Mouse (Mus musculus): Measurements from ENCODE around the gene Hrh3. TPM values are rescaled to one million over a fixed set of nuclear protein-coding genes. Genes with fewer than 3 reads are reported as not detected.
A peak's percentile ranks its signal among the peaks of the same experiment; 100 is the strongest.

Gene Hrh3
- polyA plus RNA-seq, 1 experiment from 2014 or later, result 0.15 TPM

DNA sequence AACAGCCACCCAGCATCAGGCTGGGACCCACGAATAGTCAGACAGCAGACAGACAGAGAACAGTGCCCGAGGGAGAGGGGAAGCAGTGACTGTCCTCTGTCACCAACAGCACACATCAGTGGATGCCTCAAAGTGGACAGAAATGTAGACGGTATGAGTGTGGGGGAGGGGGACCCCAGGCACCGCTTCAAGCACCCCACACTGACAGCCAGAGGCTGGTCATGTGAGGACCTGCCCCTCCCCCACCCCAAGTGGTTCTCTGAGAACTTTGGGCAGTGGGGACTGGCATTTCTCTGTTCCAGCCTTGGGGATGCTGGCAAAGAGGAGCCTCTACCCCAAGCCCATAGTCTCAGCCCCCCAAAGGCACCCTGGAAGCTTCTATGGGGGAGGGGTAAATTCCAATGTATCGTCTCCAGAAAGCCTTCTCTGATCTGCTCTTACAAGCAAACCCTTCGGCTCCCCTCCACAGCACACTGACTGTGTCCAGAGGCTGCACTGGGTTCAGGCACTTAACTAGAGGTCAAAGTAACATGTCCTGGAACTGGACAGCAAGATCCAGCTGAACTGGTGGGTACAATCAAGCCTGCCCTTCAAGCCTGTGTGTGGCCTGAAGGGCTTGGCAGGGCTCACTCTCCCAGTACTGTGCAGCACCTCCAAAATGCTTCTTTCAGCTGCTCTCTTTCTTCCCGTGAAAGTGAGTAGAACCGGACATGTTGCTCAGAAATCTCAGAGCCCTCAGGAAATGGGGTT lies 1.3 kb upstream of the Hrh3 start:
- Histone ChIP-seq H3K4me3 (replicated peaks) (no peak overlapping the region), H3K4me1 (replicated peaks) (peaks cover 17% of the 10 kb centered on the region), H3K9ac (replicated peaks) (no peak overlapping the region), H3K4me2 (no peak overlapping the region), H3K9me3 (no peaks in the 10 kb centered on the region), H3K27me3 (peaks cover 74% of the 10 kb centered on the region), H3K27ac (no peak overlapping the region), H3K36me3 (no peaks in the 10 kb centered on the region)
- no peak for ATAC-seq (ENCODE audit: insufficient number of reproducible peaks, insufficient read depth, low FRiP score, low TSS enrichment, low read depth)
- 41% methylated on average over 8 of the region's 8 CpGs for WGBS

DNA sequence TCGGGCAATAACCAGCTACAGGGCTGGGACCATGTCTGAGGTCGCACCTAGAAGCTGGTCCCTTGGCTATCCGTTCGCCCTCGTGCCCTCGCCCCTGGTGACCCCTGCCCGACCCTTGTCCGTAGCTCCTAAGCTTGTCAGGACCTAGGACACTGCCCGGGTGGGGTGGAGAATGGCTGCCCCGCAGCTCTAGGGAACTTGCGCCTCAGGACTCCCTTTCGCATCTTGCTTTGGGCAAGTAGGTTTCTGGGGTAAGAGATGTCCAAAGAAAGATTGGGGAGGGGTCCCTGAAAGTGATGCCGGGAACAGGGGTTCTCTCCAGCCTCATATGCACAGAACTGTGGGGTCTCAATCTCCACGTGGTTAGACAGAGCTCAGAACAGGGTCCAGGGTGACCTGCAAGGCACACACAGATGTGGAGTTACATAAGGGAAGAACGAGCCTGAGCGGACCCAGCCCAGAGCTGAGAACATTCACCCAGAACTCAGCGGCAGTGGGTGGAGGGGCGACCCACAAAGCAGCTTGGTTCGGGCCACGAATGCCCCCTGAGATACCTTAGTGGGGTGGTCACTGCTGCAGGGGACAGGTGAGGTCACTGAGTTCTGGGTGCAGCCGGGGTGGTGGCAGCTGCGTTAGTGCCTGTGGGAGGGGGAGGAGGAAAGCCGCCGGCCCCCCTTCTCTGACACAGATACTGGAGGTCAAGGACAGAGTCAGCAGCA lies 530 bp upstream of the Hrh3 start:
- H3K9ac ChIP-seq (replicated peaks), result no peak overlapping the region
- 14% methylated on average over 22 of the region's 24 CpGs for WGBS
- no peak for ATAC-seq (ENCODE audit: insufficient number of reproducible peaks, insufficient read depth, low FRiP score, low TSS enrichment, low read depth)

DNA sequence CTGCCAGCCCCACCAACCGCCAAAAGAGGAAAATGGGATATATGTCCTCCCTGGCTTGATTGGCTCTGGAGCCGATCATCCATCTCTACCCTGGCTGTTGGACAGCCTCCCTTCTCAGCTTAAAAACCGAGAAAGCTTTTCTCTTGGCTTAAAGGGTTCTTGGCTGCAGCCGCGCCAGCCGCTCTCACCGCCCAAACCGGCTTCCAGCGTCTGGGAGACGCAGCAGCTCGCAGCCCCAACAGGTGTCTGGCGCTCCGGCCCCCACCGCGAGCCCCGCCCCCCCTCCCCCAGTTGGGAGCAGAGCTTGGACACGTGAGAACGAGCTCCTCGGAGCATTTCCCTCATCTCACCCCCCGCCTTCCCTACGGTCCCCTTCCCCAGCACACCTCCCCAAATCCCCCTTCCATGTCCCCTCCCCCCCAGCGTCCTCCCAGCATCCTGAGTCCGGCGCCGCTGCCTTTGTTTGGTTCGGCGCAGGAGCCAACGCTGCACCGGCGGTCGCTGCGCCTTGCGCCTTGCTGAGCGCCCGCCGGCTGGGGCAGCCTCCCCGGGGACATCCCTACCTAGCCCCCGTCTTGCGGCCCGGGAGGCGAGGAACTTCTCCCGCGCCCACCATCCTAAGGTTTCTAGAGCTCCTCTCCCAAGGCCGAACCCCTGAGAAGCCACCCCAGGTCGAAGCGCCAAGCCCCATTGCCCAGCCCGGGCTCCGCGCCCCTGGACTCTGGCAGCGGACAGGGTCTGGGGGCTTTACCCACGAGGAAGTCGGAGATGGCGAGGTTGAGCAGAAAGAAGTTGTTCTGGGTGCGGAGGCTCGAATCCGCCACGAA lies 924 bp downstream of the Hrh3 start:
- 0 out of 2 replicates have a peak overlapping the region, but pooled peaks have one; percentile 31 for H3K9ac ChIP-seq (replicated peaks)

More for the DNA sequence above, 530 bp upstream of the Hrh3 start:
- peaks cover 78% of the 10 kb centered on the region for H3K27me3 ChIP-seq
- H3K4me2 ChIP-seq, result peak overlapping the region; percentile 99
- no peaks in the 10 kb centered on the region for H3K36me3 ChIP-seq
- H3K27ac ChIP-seq, result no peak overlapping the region
- H3K4me3 ChIP-seq (replicated peaks), result peak overlapping the region; percentile 53
- no peaks in the 10 kb centered on the region for H3K9me3 ChIP-seq
- peaks cover 18% of the 10 kb centered on the region for H3K4me1 ChIP-seq (replicated peaks)

DNA sequence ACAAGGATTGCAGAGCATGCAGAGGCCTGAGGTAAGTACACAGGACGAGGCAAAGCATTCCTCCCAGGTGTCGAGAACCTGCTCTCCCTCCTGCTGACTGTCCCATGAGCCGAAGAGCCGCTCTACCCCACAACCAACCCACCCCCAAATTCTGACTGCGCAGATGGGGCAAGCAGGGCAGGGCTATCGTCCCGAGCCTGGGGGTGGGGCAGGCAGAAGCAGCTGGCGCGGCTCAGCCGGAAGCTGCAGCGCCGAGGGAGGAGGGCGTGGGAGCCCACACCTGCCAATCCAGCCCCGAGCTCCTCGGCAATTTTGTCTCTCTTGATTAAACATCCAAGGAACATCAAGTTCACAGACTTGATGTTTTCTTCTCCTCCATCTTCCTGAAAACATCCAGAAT lies 4.8 kb downstream of the Hrh3 start:
- Histone ChIP-seq H3K4me2 (0 out of 2 replicates have a peak overlapping the region, but pooled peaks have one; percentile 6), H3K9me3 (no peaks in the 10 kb centered on the region), H3K27ac (no peak overlapping the region), H3K27me3 (peaks cover 89% of the 10 kb centered on the region), H3K4me3 (replicated peaks) (no peak overlapping the region), H3K36me3 (no peaks in the 10 kb centered on the region), H3K4me1 (replicated peaks) (peaks cover 20% of the 10 kb centered on the region), H3K9ac (replicated peaks) (no peak overlapping the region)
- ATAC-seq (ENCODE audit: insufficient number of reproducible peaks, insufficient read depth, low FRiP score, low TSS enrichment, low read depth), result no peak
- WGBS, result 5% methylated on average over 15 of the region's 15 CpGs

More for the DNA sequence above, 924 bp downstream of the Hrh3 start:
- no peak for ATAC-seq (ENCODE audit: insufficient number of reproducible peaks, insufficient read depth, low FRiP score, low TSS enrichment, low read depth)
- peak overlapping the region; percentile 99 for H3K4me2 ChIP-seq
- peak overlapping the region; percentile 53 for H3K4me3 ChIP-seq (replicated peaks)
- no peaks in the 10 kb centered on the region for H3K36me3 ChIP-seq
- no peaks in the 10 kb centered on the region for H3K9me3 ChIP-seq
- 2% methylated on average over 56 of the region's 57 CpGs for WGBS
- peaks cover 93% of the 10 kb centered on the region for H3K27me3 ChIP-seq
- H3K27ac ChIP-seq, result no peak overlapping the region
- H3K4me1 ChIP-seq (replicated peaks), result peaks cover 22% of the 10 kb centered on the region

DNA sequence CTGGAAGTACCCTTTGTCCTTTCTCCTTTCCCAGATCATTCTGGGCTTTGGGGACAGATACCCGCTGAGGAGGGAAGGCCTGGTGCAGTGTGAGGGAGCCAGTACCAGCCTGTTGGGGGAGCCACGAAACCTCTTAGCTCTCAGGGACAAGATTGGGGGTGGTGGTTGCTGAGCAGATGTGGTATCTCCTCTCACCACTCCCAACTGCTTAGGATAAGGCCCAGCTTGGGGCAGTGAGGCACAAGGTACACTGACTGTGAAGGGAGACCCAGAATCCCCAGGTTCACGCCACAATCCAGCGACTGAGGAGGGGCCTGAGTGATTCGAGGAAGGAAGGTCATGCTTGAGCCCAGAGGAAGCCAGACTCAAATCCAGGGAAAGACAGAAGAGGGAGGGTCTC lies 6.1 kb downstream of the Hrh3 start:
- no peaks in the 10 kb centered on the region for H3K36me3 ChIP-seq
- 34% methylated on average over 5 of the region's 5 CpGs for WGBS
- peaks cover 9% of the 10 kb centered on the region for H3K4me1 ChIP-seq (replicated peaks)
- no peak for ATAC-seq (ENCODE audit: insufficient number of reproducible peaks, insufficient read depth, low FRiP score, low TSS enrichment, low read depth)
- H3K9me3 ChIP-seq, result no peaks in the 10 kb centered on the region
- H3K27ac ChIP-seq, result no peak overlapping the region
- H3K9ac ChIP-seq (replicated peaks), result no peak overlapping the region
- H3K4me3 ChIP-seq (replicated peaks), result no peak overlapping the region
- H3K4me2 ChIP-seq, result no peak overlapping the region
- H3K27me3 ChIP-seq, result peaks cover 75% of the 10 kb centered on the region

DNA sequence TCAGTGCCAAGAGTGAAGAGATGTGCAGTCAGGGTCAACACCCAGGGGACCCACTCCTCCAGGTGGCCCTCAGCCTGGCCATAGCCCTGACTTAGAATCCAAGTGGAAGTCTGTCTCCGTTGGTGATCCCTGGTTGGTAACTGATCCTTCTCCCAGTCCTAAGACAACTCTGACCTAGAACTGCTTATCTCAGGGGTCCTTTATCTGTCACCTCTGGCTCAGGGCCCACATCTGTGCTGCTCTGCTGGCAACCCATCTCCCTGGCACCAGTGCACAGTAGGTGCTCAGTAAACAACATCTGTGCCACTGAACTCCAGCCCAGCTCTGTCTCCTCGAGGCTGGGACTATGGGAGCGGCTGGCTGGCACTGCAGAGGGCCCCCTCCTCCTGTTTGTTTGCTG lies 6.7 kb downstream of the Hrh3 start:
- Histone ChIP-seq H3K27ac (no peak overlapping the region), H3K4me1 (replicated peaks) (0 out of 2 replicates have a peak, but pooled peaks cover 5% of the 10 kb centered on the region)
- WGBS, result 43% methylated on average over 3 of the region's 3 CpGs

DNA sequence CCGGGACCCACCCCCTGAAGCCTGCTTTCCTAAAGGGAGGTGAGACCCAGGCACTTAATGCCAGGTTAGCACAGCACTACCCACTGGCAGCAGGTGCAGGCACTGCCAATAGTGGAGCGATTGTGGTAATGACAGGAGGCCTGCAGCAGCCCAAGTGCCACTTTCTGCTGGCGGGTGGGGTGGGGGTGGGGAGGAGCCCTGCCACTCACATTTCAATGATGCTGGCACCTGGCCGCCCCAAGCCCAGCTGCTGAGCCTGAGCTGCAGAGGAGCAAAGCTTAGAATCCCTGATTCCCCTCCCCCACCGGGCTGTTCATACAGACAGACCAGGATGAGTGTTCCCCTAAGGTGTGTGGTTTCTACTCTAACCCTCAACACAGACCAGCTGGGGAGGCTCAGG lies 8.6 kb downstream of the Hrh3 start:
- no peak overlapping the region for H3K9ac ChIP-seq (replicated peaks)
- H3K4me2 ChIP-seq, result no peak overlapping the region
- H3K4me3 ChIP-seq (replicated peaks), result no peak overlapping the region
- no peak for ATAC-seq (ENCODE audit: insufficient number of reproducible peaks, insufficient read depth, low FRiP score, low TSS enrichment, low read depth)
- 0 out of 2 replicates have a peak, but pooled peaks cover 5% of the 10 kb centered on the region for H3K4me1 ChIP-seq (replicated peaks)
- H3K27ac ChIP-seq, result no peak overlapping the region
- H3K27me3 ChIP-seq, result peaks cover 51% of the 10 kb centered on the region
- no peaks in the 10 kb centered on the region for H3K36me3 ChIP-seq
- WGBS, result 35% methylated on average over 5 of the region's 5 CpGs
- H3K9me3 ChIP-seq, result no peaks in the 10 kb centered on the region

More for the DNA sequence above, 6.7 kb downstream of the Hrh3 start:
- ATAC-seq (ENCODE audit: insufficient number of reproducible peaks, insufficient read depth, low FRiP score, low TSS enrichment, low read depth), result no peak
- no peaks in the 10 kb centered on the region for H3K36me3 ChIP-seq
- no peaks in the 10 kb centered on the region for H3K9me3 ChIP-seq
- H3K27me3 ChIP-seq, result peaks cover 70% of the 10 kb centered on the region
- H3K4me2 ChIP-seq, result no peak overlapping the region
- H3K9ac ChIP-seq (replicated peaks), result no peak overlapping the region
- H3K4me3 ChIP-seq (replicated peaks), result no peak overlapping the region

DNA sequence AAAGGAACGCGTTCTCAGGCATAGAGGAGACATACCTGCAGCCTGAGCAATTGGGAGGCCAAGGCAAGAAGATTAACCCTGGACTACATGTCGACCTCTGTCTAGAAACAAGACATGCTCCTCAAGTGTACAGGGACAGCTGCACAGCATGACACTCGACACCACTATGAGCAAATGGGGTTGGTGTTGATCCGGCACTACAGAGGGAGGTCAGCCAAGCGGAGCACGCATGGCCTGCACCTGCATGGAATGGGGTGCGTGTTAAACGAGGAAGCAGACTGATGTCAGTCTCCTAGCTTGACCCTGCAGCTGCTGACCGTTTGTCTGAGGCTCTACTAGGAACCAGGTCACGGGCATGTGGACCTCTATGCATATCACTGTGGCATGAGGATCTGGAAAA lies 14.0 kb downstream of the Hrh3 start:
- Histone ChIP-seq H3K27ac (no peak overlapping the region), H3K4me3 (replicated peaks) (no peak overlapping the region), H3K9me3 (no peaks in the 10 kb centered on the region), H3K27me3 (no peaks in the 10 kb centered on the region), H3K4me2 (no peak overlapping the region), H3K9ac (replicated peaks) (no peak overlapping the region), H3K36me3 (peaks cover 15% of the 10 kb centered on the region), H3K4me1 (replicated peaks) (no peaks in the 10 kb centered on the region)
- ATAC-seq (ENCODE audit: insufficient number of reproducible peaks, insufficient read depth, low FRiP score, low TSS enrichment, low read depth), result no peak
- WGBS, result 52% methylated on average over 11 of the region's 11 CpGs

DNA sequence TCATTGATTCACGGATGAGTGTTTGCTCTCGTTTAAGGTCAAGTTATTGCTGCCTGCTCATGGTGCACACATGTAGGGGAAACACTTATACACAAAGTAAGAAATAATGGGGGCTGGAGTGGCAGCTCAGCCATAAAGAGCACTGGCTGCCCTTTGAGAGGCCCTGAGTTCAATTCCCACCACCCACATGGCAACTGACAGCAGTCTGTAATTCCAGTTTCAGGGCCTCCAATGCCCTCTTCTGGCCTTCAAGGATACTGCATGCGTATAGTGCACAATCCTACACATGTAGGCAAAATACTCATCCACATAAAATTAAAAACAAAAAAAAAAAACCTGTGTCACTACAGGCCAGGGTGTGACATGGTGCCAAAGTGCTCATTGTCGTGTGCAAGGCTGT lies 16.8 kb downstream of the Hrh3 start:
- no peak overlapping the region for H3K4me3 ChIP-seq (replicated peaks)
- peaks cover 35% of the 10 kb centered on the region for H3K36me3 ChIP-seq
- 92% methylated on average over 4 of the region's 4 CpGs for WGBS
- no peaks in the 10 kb centered on the region for H3K27me3 ChIP-seq
- peaks cover 10% of the 10 kb centered on the region; the same call in 1 of the 2 replicates for H3K4me1 ChIP-seq (replicated peaks)
- no peak for ATAC-seq (ENCODE audit: insufficient number of reproducible peaks, insufficient read depth, low FRiP score, low TSS enrichment, low read depth)
- no peak overlapping the region for H3K4me2 ChIP-seq
- H3K9me3 ChIP-seq, result no peaks in the 10 kb centered on the region
- no peak overlapping the region for H3K9ac ChIP-seq (replicated peaks)
- H3K27ac ChIP-seq, result no peak overlapping the region

DNA sequence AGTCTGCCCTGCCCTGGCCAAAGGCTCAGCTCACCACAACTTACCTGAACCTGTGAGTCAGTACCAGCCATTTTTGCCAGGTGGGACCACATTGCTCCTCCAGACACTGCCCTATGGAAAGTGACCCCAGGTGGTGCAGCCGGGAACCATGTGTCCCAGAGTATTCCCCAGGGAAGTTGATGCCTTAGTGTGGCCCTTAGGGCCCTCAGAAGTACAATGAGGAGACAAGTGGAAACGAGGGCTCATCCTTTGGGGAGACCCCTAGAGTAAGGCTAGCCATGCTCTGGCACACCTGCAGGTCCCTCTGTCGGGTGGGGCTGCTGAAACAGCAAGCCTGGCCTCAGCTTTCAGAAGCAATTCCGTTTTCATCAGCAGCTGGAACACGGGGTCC lies 17.7 kb downstream of the Hrh3 start:
- peaks cover 10% of the 10 kb centered on the region; the same call in 1 of the 2 replicates for H3K4me1 ChIP-seq (replicated peaks)
- H3K36me3 ChIP-seq, result peaks cover 42% of the 10 kb centered on the region
- H3K9me3 ChIP-seq, result no peaks in the 10 kb centered on the region
- no peak overlapping the region for H3K4me3 ChIP-seq (replicated peaks)
- no peak overlapping the region for H3K27ac ChIP-seq
- no peak overlapping the region for H3K4me2 ChIP-seq
- H3K9ac ChIP-seq (replicated peaks), result no peak overlapping the region
- no peak for ATAC-seq (ENCODE audit: insufficient number of reproducible peaks, insufficient read depth, low FRiP score, low TSS enrichment, low read depth)
- 76% methylated on average over 5 of the region's 5 CpGs for WGBS
- H3K27me3 ChIP-seq, result no peaks in the 10 kb centered on the region
